Mouse (Mus musculus): ENCODE data around the gene Poldip3. TPM values are rescaled to one million over a fixed set of nuclear protein-coding genes. Genes with fewer than 3 reads are reported as not detected.
A peak's percentile ranks its signal among the peaks of the same experiment; 100 is the strongest.

Gene Poldip3
- polyA plus RNA-seq, 1 experiment = 108 TPM

GRCm38 (mm10) chr15:83176653-83177052, 27.5 kb upstream of the Poldip3 start:
- Histone ChIP-seq H3K36me3 (ENCODE audit: control insufficient read depth, insufficient read depth) (no peaks in the 10 kb centered on the region), H3K79me2 (ENCODE audit: control insufficient read depth, insufficient read depth) (peaks cover 4% of the 10 kb centered on the region), H3K4me3 (ENCODE audit: insufficient read depth, poor library complexity, severe bottlenecking) (no peak overlapping the region), H3K79me3 (ENCODE audit: low read depth) (peaks cover under 1% of the 10 kb centered on the region), H3K27me3 (ENCODE audit: control insufficient read depth, insufficient read depth, insufficient read length) (no peaks in the 10 kb centered on the region), H3ac (ENCODE audit: control insufficient read depth, insufficient read length, low read depth) (no peak overlapping the region)
- TF ChIP-seq USF1 (IDR thresholded peaks at IDR 0.05; ENCODE audit: low read depth) (no peak), MYOG (IDR thresholded peaks at IDR 0.05; ENCODE audit: control insufficient read depth, extremely low read depth, insufficient read length) (no peak), CEBPB (IDR thresholded peaks at IDR 0.05; ENCODE audit: low read depth) (no peak), CTCF (IDR thresholded peaks at IDR 0.05; ENCODE audit: control insufficient read depth, insufficient read depth, insufficient read length) (no peak), MYOD1 (IDR thresholded peaks at IDR 0.05; ENCODE audit: control insufficient read depth, insufficient read length, low read depth) (no peak), FOSL1 (IDR thresholded peaks at IDR 0.05; ENCODE audit: insufficient read depth, low read length, poor library complexity, severe bottlenecking) (no peak), MAX (IDR thresholded peaks at IDR 0.05) (no peak)

- TF ChIP-seq MAX (IDR thresholded peaks at IDR 0.05) (no peak), USF1 (IDR thresholded peaks at IDR 0.05; ENCODE audit: low read depth) (peak; percentile 31), CEBPB (IDR thresholded peaks at IDR 0.05; ENCODE audit: low read depth) (peak; percentile 82), MYOD1 (IDR thresholded peaks at IDR 0.05; ENCODE audit: control insufficient read depth, insufficient read length, low read depth) (no peak), MYOG (IDR thresholded peaks at IDR 0.05; ENCODE audit: control insufficient read depth, extremely low read depth, insufficient read length) (no peak), FOSL1 (IDR thresholded peaks at IDR 0.05; ENCODE audit: insufficient read depth, low read length, poor library complexity, severe bottlenecking) (peak; percentile 54), CTCF (IDR thresholded peaks at IDR 0.05; ENCODE audit: control insufficient read depth, insufficient read depth, insufficient read length) (no peak)
- Histone ChIP-seq H3K36me3 (ENCODE audit: control insufficient read depth, insufficient read depth) (no peaks in the 10 kb centered on the region), H3K27me3 (ENCODE audit: control insufficient read depth, insufficient read depth, insufficient read length) (no peaks in the 10 kb centered on the region), H3K4me3 (ENCODE audit: insufficient read depth, poor library complexity, severe bottlenecking) (no peak overlapping the region), H3K79me3 (ENCODE audit: low read depth) (peaks cover 25% of the 10 kb centered on the region), H3ac (ENCODE audit: control insufficient read depth, insufficient read length, low read depth) (no peak overlapping the region), H3K79me2 (ENCODE audit: control insufficient read depth, insufficient read depth) (peaks cover 28% of the 10 kb centered on the region)
These were observed 25.0 kb upstream of the Poldip3 start for GRCm38 (mm10) chr15:83173914-83174884.

- TF ChIP-seq USF1 (IDR thresholded peaks at IDR 0.05; ENCODE audit: low read depth) (no peak), FOSL1 (IDR thresholded peaks at IDR 0.05; ENCODE audit: insufficient read depth, low read length, poor library complexity, severe bottlenecking) (no peak), MYOD1 (IDR thresholded peaks at IDR 0.05; ENCODE audit: control insufficient read depth, insufficient read length, low read depth) (no peak), CTCF (IDR thresholded peaks at IDR 0.05; ENCODE audit: control insufficient read depth, insufficient read depth, insufficient read length) (no peak), CEBPB (IDR thresholded peaks at IDR 0.05; ENCODE audit: low read depth) (no peak), MAX (IDR thresholded peaks at IDR 0.05) (no peak), MYOG (IDR thresholded peaks at IDR 0.05; ENCODE audit: control insufficient read depth, extremely low read depth, insufficient read length) (no peak)
- Histone ChIP-seq H3K79me2 (ENCODE audit: control insufficient read depth, insufficient read depth) (peaks cover 43% of the 10 kb centered on the region), H3K27me3 (ENCODE audit: control insufficient read depth, insufficient read depth, insufficient read length) (no peaks in the 10 kb centered on the region), H3ac (ENCODE audit: control insufficient read depth, insufficient read length, low read depth) (peak within 1 kb of the TSS; percentile 73), H3K79me3 (ENCODE audit: low read depth) (peaks cover 38% of the 10 kb centered on the region), H3K4me3 (ENCODE audit: insufficient read depth, poor library complexity, severe bottlenecking) (peak within 1 kb of the TSS; percentile 75), H3K36me3 (ENCODE audit: control insufficient read depth, insufficient read depth) (no peaks in the 10 kb centered on the region)
These were observed 23.6 kb upstream of the Poldip3 start, which contains the start of gene Cyb5r3 for GRCm38 (mm10) chr15:83172492-83173429. TSS of gene Cyb5r3 (minus strand) at chr15:83172592.

- TF ChIP-seq CTCF (IDR thresholded peaks at IDR 0.05; ENCODE audit: control insufficient read depth, insufficient read depth, insufficient read length) (peak; percentile 63), MAX (IDR thresholded peaks at IDR 0.05) (peak; percentile 56), MYOG (IDR thresholded peaks at IDR 0.05; ENCODE audit: control insufficient read depth, extremely low read depth, insufficient read length) (no peak), FOSL1 (IDR thresholded peaks at IDR 0.05; ENCODE audit: insufficient read depth, low read length, poor library complexity, severe bottlenecking) (no peak)
- Histone ChIP-seq H3ac (ENCODE audit: control insufficient read depth, insufficient read length, low read depth) (peak overlapping the region; percentile 73), H3K36me3 (ENCODE audit: control insufficient read depth, insufficient read depth) (no peaks in the 10 kb centered on the region), H3K79me2 (ENCODE audit: control insufficient read depth, insufficient read depth) (peaks cover 50% of the 10 kb centered on the region), H3K27me3 (ENCODE audit: control insufficient read depth, insufficient read depth, insufficient read length) (no peaks in the 10 kb centered on the region), H3K4me3 (ENCODE audit: insufficient read depth, poor library complexity, severe bottlenecking) (peak overlapping the region; percentile 75), H3K79me3 (ENCODE audit: low read depth) (peaks cover 43% of the 10 kb centered on the region)
These were observed 22.7 kb upstream of the Poldip3 start for GRCm38 (mm10) chr15:83171712-83172481.
